Mouse (Mus musculus) neural tube, embryonic 13.5 days (tissue): ENCODE results near the gene Zc3hav1l. TPM values are rescaled to one million over a fixed set of nuclear protein-coding genes. Genes with fewer than 3 reads are reported as not detected.

ENCODE experiments used
- ATAC-seq: fragments of 200-750 bp; cut with Nextera tagmentation; 2 replicates; pipeline ENCODE4 v1.8.0; 2017; ENCODE audit warnings: low read depth, mild to moderate bottlenecking, moderate TSS enrichment, moderate library complexity
- H3K27ac ChIP-seq: fragments of 300-500 bp; sonication (generic); replicated peaks from 2 replicates; pipeline ENCODE4 v1.5.1; 2015; ENCODE audit warnings: moderate library complexity, mild to moderate bottlenecking, inconsistent platforms
- H3K27me3 ChIP-seq: fragments of 300-500 bp; sonication (generic); 2 replicates; pipeline ENCODE4 v1.6.1; 2015; ENCODE audit warnings: mild to moderate bottlenecking, inconsistent platforms
- H3K36me3 ChIP-seq: fragments of 300-500 bp; sonication (generic); 2 replicates; pipeline ENCODE4 v1.6.1; 2015; ENCODE audit warnings: mild to moderate bottlenecking, inconsistent platforms
- H3K4me1 ChIP-seq: fragments of 300-500 bp; sonication (generic); replicated peaks from 2 replicates; pipeline ENCODE4 v1.6.1; 2015; ENCODE audit warnings: inconsistent platforms
- H3K4me2 ChIP-seq: fragments of 300-500 bp; sonication (generic); 2 replicates; pipeline ENCODE4 v1.6.1; 2015; ENCODE audit warnings: inconsistent platforms, mild to moderate bottlenecking, moderate library complexity
- H3K4me3 ChIP-seq: fragments of 300-500 bp; sonication (generic); 2 replicates; pipeline ENCODE4 v1.5.1; 2015; ENCODE audit warnings: mild to moderate bottlenecking, inconsistent platforms
- H3K9ac ChIP-seq: fragments of 300-500 bp; sonication (generic); 2 replicates; pipeline ENCODE4 v1.6.1; 2015; ENCODE audit warnings: moderate library complexity, mild to moderate bottlenecking, inconsistent platforms
- H3K9me3 ChIP-seq: fragments of 300-500 bp; sonication (generic); 2 replicates; pipeline ENCODE4 v1.6.1; 2016; ENCODE audit warnings: inconsistent platforms
- WGBS: fragments of 180-500 bp; shearing (Covaris S2); methylation state at CpG from one replicate; pipeline ENCODE4 v1.1.7; 2015; 5-methylcytosine and 5-hydroxymethylcytosine counted together
- polyA plus RNA-seq: library from polyadenylated mRNA; unstranded; fragments of >200 nt; fragmentation: Nextera tagmentation; extraction: Ambion mirVana; gene quantifications from 2 replicates; pipeline ENCODE4 v1.2.1, GENCODE M21; 2015

The Zc3hav1l gene
- 9.9 and 10.1 TPM in 2 replicates for polyA plus RNA-seq

GRCm38 (mm10) chr6:38298761-38299401, at the start of gene Zc3hav1l:
Gene Zc3hav1l, minus strand, starts transcription at chr6:38299259.
- H3K9me3 ChIP-seq: no peaks in the 10 kb centered on the region
- peak within 1 kb of the TSS; percentile 97 for H3K27ac ChIP-seq
- peak within 1 kb of the TSS; percentile 79 for H3K4me3 ChIP-seq
- H3K9ac ChIP-seq: peak within 1 kb of the TSS; percentile 97
- 1% methylated on average over 56 of the region's 70 CpGs for WGBS
- H3K36me3 ChIP-seq: peaks cover 19% of the 10 kb centered on the region
- H3K27me3 ChIP-seq: no peaks in the 10 kb centered on the region
- peak; percentile 96 for ATAC-seq
- H3K4me1 ChIP-seq: peaks cover 13% of the 10 kb centered on the region
- H3K4me2 ChIP-seq: peak within 1 kb of the TSS; percentile 70

GRCm38 (mm10) chr6:38347875-38348274, 48.8 kb upstream of the Zc3hav1l start:
- 77% methylated on average over 5 of the region's 5 CpGs for WGBS
- H3K27me3 ChIP-seq: peaks cover 33% of the 10 kb centered on the region
- no peak overlapping the region for H3K9ac ChIP-seq
- H3K4me3 ChIP-seq: no peak overlapping the region
- H3K36me3 ChIP-seq: no peaks in the 10 kb centered on the region
- no peak overlapping the region for H3K4me2 ChIP-seq
- no peaks in the 10 kb centered on the region for H3K4me1 ChIP-seq
- no peaks in the 10 kb centered on the region for H3K9me3 ChIP-seq
- no peak overlapping the region for H3K27ac ChIP-seq
- ATAC-seq: no peak

- no peaks in the 10 kb centered on the region for H3K9me3 ChIP-seq
- no peaks in the 10 kb centered on the region for H3K36me3 ChIP-seq
- no peak overlapping the region for H3K27ac ChIP-seq
- no peak overlapping the region for H3K9ac ChIP-seq
- no peak for ATAC-seq
- H3K27me3 ChIP-seq: peaks cover 13% of the 10 kb centered on the region
- no peak overlapping the region for H3K4me2 ChIP-seq
- H3K4me3 ChIP-seq: no peak overlapping the region
- no peaks in the 10 kb centered on the region for H3K4me1 ChIP-seq
- 52% methylated on average over 7 of the region's 7 CpGs for WGBS
Observed at GRCm38 (mm10) chr6:38345796-38346195, 46.7 kb upstream of the Zc3hav1l start.

- Histone ChIP-seq H3K27me3 (no peaks in the 10 kb centered on the region), H3K27ac (no peak overlapping the region), H3K36me3 (no peaks in the 10 kb centered on the region), H3K4me2 (no peak overlapping the region), H3K4me3 (no peak overlapping the region), H3K9me3 (no peaks in the 10 kb centered on the region), H3K4me1 (no peaks in the 10 kb centered on the region), H3K9ac (no peak overlapping the region)
- 89% methylated on average over 7 of the region's 7 CpGs for WGBS
- ATAC-seq: no peak
Observed at GRCm38 (mm10) chr6:38344006-38344670, 45.1 kb upstream of the Zc3hav1l start.

- WGBS: 42% methylated on average over 3 of the region's 3 CpGs
- ATAC-seq: no peak
- H3K4me1 ChIP-seq: no peaks in the 10 kb centered on the region
- H3K27me3 ChIP-seq: no peaks in the 10 kb centered on the region
- H3K9me3 ChIP-seq: no peaks in the 10 kb centered on the region
- no peak overlapping the region for H3K27ac ChIP-seq
- H3K36me3 ChIP-seq: no peaks in the 10 kb centered on the region
- no peak overlapping the region for H3K9ac ChIP-seq
- H3K4me2 ChIP-seq: no peak overlapping the region
- H3K4me3 ChIP-seq: no peak overlapping the region
Observed at GRCm38 (mm10) chr6:38343581-38343980, 44.5 kb upstream of the Zc3hav1l start.

GRCm38 (mm10) chr6:38342666-38342992, 43.6 kb upstream of the Zc3hav1l start:
- no peak overlapping the region for H3K27ac ChIP-seq
- H3K4me1 ChIP-seq: no peaks in the 10 kb centered on the region
- H3K36me3 ChIP-seq: no peaks in the 10 kb centered on the region
- H3K9ac ChIP-seq: no peak overlapping the region
- no peak for ATAC-seq
- no peak overlapping the region for H3K4me3 ChIP-seq
- no peak overlapping the region for H3K4me2 ChIP-seq
- H3K9me3 ChIP-seq: no peaks in the 10 kb centered on the region
- 87% methylated on average over 8 of the region's 8 CpGs for WGBS
- no peaks in the 10 kb centered on the region for H3K27me3 ChIP-seq

GRCm38 (mm10) chr6:38341751-38342665, 42.9 kb upstream of the Zc3hav1l start:
- ATAC-seq: no peak
- no peaks in the 10 kb centered on the region for H3K36me3 ChIP-seq
- no peak overlapping the region for H3K9ac ChIP-seq
- no peak overlapping the region for H3K27ac ChIP-seq
- H3K4me1 ChIP-seq: no peaks in the 10 kb centered on the region
- no peak overlapping the region for H3K4me3 ChIP-seq
- WGBS: 78% methylated on average over 11 of the region's 11 CpGs
- H3K27me3 ChIP-seq: no peaks in the 10 kb centered on the region
- H3K4me2 ChIP-seq: no peak overlapping the region
- no peaks in the 10 kb centered on the region for H3K9me3 ChIP-seq

- no peak overlapping the region for H3K4me2 ChIP-seq
- no peaks in the 10 kb centered on the region for H3K36me3 ChIP-seq
- 73% methylated on average over 2 of the region's 2 CpGs for WGBS
- H3K4me1 ChIP-seq: no peaks in the 10 kb centered on the region
- no peak overlapping the region for H3K4me3 ChIP-seq
- H3K27ac ChIP-seq: no peak overlapping the region
- ATAC-seq: no peak
- no peaks in the 10 kb centered on the region for H3K9me3 ChIP-seq
- H3K9ac ChIP-seq: no peak overlapping the region
- H3K27me3 ChIP-seq: no peaks in the 10 kb centered on the region
Observed at GRCm38 (mm10) chr6:38339078-38339477, 40.0 kb upstream of the Zc3hav1l start.

GRCm38 (mm10) chr6:38337951-38338350, 38.9 kb upstream of the Zc3hav1l start:
- H3K36me3 ChIP-seq: no peaks in the 10 kb centered on the region
- no peak overlapping the region for H3K9ac ChIP-seq
- no peak overlapping the region for H3K27ac ChIP-seq
- 86% methylated on average over 6 of the region's 6 CpGs for WGBS
- H3K4me1 ChIP-seq: no peaks in the 10 kb centered on the region
- H3K27me3 ChIP-seq: no peaks in the 10 kb centered on the region
- H3K9me3 ChIP-seq: no peaks in the 10 kb centered on the region
- H3K4me2 ChIP-seq: no peak overlapping the region
- no peak for ATAC-seq
- no peak overlapping the region for H3K4me3 ChIP-seq

- 93% methylated on average over 4 of the region's 4 CpGs for WGBS
- Histone ChIP-seq H3K4me2 (no peak overlapping the region), H3K4me3 (no peak overlapping the region), H3K9ac (no peak overlapping the region), H3K27ac (no peak overlapping the region), H3K27me3 (no peaks in the 10 kb centered on the region), H3K4me1 (no peaks in the 10 kb centered on the region), H3K9me3 (no peaks in the 10 kb centered on the region), H3K36me3 (no peaks in the 10 kb centered on the region)
- ATAC-seq: no peak
Observed at GRCm38 (mm10) chr6:38337166-38337705, 38.2 kb upstream of the Zc3hav1l start.

GRCm38 (mm10) chr6:38335264-38335663, 36.2 kb upstream of the Zc3hav1l start:
- Histone ChIP-seq H3K9ac (no peak overlapping the region), H3K4me2 (no peak overlapping the region), H3K9me3 (no peaks in the 10 kb centered on the region), H3K27me3 (no peaks in the 10 kb centered on the region), H3K4me3 (no peak overlapping the region), H3K36me3 (no peaks in the 10 kb centered on the region), H3K4me1 (no peaks in the 10 kb centered on the region), H3K27ac (no peak overlapping the region)
- WGBS: 80% methylated on average over 6 of the region's 6 CpGs
- no peak for ATAC-seq

GRCm38 (mm10) chr6:38326596-38326995, 27.5 kb upstream of the Zc3hav1l start:
- Histone ChIP-seq H3K4me2 (no peak overlapping the region), H3K4me3 (no peak overlapping the region), H3K9me3 (no peaks in the 10 kb centered on the region), H3K36me3 (no peaks in the 10 kb centered on the region), H3K27ac (no peak overlapping the region), H3K4me1 (no peaks in the 10 kb centered on the region), H3K27me3 (no peaks in the 10 kb centered on the region), H3K9ac (no peak overlapping the region)
- 22% methylated on average over 4 of the region's 4 CpGs for WGBS
- peak; percentile 59; the same call in 1 of the 2 replicates for ATAC-seq
